Mouse (Mus musculus) cerebellum, adult 2 months (tissue): ENCODE results near the gene Nrp1.

Experiments
- CTCF ChIP-seq: fragments of 200-500 bp; IDR thresholded peaks from 2 replicates; pipeline ENCODE4 v1.5.1; 2011; ENCODE audit warnings: low read depth, mild to moderate bottlenecking, control low read depth, low read length, moderate library complexity, borderline replicate concordance; ENCODE audit not compliant: insufficient read depth
- POLR2A ChIP-seq: fragments of 200-500 bp; IDR thresholded peaks from 2 replicates; pipeline ENCODE4 v1.6.1; 2011; ENCODE audit warnings: low read length, control low read depth, borderline replicate concordance; ENCODE audit not compliant: insufficient read depth

- TF ChIP-seq CTCF: no peak
- no peak for TF ChIP-seq POLR2A
These were observed 22.4 kb upstream of the Nrp1 start for GRCm38 (mm10) chr8:128335976-128336375.
